Mouse (Mus musculus) ES-CJ7 (cell line): Measurements from ENCODE around the gene Mybphl.
A peak's percentile ranks its signal among the peaks of the same experiment; 100 is the strongest.

Source experiments
- DNase-seq: peaks from one replicate; pipeline ENCODE4 v3.0.0; 2011; ENCODE audit warnings: low read depth, low spot score

Gene Mybphl

GRCm38 (mm10) chr3:108372274-108372673, 7.6 kb downstream of the Mybphl start:
- DNase-seq: no peak

- DNase-seq: no peak
Measured at GRCm38 (mm10) chr3:108372691-108373090, 8.0 kb downstream of the Mybphl start.

DNA sequence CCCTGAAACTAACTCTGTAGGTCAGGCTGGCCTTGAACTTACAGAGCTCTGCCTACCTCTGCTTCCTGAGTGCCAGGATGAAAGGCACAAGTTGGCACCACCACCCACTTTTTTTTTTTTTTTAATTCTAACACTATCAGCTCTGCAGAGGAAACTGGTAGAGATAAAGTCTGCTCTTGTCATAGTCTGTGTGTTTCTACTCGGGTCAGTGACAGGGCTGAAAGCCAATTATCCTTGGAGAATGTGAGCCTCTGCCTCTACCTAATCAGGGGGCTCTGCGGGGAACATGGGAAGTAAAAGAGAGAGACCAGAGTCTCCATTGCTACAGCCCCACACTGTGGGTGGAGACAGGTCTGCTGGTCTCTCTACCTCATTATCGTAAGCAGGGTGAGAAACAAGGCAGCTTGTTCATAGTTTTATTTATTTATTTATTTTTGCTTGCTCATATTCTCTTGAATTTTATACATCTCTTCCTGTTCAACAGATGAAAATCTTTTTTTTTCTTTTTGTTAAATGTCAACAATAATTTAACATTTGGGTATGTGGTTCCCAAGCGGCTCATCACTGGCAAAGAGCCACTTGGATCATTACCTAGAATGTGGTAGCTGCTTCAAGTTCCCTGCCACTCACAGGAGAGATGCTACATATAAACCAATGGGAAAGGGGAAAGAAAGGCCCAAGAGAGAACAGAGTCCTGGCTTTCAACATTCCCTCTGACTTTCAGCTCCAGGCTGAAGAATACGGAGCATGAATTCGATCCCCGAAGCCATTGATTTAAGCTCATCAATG, 14.4 kb downstream of the Mybphl start:
- DNase-seq: no peak

DNA sequence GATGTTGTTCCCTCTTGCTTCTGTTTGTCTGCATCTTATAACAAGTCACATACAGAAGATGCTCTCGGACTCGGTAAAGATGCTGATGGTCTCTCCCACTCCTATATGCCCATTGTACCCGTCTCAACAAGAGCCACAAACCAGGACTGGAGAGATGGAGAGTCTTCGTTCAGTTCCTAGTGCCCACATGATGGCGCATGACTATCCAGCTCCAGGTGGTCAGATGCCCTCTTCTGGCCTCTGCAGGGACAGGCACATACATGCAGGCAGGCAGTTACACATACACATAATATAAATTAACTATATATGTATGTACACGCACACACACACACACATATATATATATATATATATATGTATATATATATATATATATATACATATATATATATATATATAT, 16.0 kb downstream of the Mybphl start:
- DNase-seq: peak; percentile 56

DNA sequence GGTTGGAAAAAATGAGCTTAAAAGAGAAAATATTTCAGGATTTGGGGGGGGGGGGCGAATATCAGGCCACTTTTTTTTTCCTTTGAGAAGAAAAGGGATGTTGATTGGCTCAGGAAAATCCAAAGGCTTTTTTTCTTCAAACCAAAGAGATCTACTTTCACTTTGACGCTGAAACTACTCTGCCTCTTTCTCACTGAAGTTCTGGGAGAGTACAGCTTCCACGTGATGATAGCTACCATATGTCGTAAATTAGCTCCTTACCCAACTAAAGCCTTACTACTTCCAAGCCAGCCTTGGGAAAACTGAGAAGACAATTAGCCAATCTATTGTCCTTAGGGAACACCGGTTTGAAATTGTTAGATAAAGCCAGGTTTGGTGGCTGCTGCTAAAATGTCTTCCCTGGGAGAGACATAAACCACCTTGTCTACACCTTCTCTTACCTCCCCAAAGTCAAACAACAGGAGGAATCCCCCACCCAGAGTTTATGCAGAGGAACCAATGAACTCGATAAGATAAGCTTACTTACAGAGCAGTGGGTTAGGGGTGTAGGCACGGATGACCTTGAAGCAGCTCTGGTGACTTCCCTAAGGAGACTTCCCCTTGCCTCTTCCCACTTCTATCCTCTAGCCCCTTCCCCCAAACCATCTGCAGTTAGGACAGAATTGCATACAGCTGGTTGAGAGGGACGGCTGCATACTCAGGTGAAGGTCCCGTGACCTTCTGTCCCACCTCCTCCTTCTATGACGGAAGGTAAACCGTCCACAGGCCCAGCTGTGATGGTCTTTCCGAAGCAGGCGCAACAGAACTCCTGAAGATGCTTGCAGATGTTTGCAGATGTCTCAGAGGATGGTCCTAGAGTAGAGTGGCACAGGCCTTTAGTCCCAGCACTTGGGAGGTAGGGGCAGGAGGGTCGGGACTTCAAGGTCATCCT, 17.5 kb downstream of the Mybphl start:
- DNase-seq: no peak

GRCm38 (mm10) chr3:108383485-108384354, 19.0 kb downstream of the Mybphl start, which contains the start of gene Psrc1:
Psrc1 (plus strand) TSS chr3:108383839.
- peak; percentile 90 for DNase-seq

- peak; percentile 49 for DNase-seq
Measured at GRCm38 (mm10) chr3:108384425-108384824, 19.7 kb downstream of the Mybphl start.

- DNase-seq: no peak
Measured at GRCm38 (mm10) chr3:108386186-108386585, 21.5 kb downstream of the Mybphl start.

DNA sequence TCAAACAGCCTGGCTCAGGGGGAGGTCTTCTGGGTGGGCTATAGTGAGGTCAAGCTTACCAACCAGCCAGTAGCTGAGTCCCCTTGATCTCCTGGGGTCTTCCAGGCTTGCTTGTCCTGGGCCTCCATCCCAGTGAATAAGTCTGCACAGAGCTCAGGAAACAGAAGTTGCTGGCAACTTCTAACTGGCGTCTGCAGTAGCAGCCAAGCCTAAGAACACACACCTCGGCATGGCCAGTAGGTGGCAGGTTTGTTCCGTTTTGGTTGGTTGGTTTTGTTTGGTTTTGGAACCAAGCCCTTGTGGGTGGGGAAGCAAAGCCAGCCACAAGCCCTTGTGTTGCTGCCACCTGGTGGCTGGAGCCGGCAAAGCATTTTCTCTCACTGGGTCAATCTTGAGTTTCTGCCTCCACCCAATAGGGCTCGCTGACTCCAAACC, 24.4 kb downstream of the Mybphl start:
- DNase-seq: peak; percentile 97

DNA sequence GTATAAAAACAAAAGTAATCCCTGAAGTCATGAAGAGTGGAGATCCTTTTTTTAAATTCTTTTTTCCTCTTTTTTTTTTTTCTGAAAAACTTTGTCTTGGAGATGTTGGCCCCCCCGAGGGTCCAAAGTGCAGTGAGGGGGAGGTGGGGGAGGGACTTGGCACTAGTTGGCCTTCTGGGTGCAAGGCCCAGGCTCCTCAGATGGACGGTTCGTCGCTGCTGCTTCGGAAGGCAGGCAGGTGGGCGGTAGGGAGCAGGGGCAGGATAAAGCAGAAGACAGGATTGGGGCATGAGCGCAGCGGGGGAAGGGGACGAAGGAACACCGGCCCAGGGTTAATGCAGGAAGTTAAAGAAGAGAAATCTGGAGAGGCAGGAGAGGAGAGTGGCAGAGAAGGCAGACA, 27.6 kb downstream of the Mybphl start:
- DNase-seq: no peak

GRCm38 (mm10) chr3:108392793-108393192, 28.1 kb downstream of the Mybphl start:
- DNase-seq: no peak

- DNase-seq: no peak
Measured at GRCm38 (mm10) chr3:108398281-108398680, 33.6 kb downstream of the Mybphl start.

DNA sequence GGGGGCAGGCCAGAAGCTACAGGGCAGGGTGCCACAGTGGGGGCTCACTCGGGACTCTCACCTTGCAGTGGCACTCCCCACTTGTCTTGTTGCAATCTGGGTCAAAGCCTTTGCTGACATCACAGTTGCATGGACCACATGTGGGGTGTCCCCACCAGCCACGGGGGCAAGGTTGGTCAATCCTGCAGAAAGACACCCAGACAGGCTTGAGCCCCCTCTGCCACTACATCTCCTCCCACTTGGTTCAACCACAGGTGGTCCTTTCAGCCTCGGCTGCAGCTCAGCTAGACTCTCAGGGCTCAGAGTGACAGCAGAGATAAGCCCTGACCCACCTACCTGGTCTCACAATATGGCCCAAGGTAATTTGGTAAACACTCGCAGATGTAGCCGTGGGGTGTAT, 35.7 kb downstream of the Mybphl start:
- no peak for DNase-seq

GRCm38 (mm10) chr3:108401692-108402527, 37.2 kb downstream of the Mybphl start:
- peak; percentile 92 for DNase-seq

DNA sequence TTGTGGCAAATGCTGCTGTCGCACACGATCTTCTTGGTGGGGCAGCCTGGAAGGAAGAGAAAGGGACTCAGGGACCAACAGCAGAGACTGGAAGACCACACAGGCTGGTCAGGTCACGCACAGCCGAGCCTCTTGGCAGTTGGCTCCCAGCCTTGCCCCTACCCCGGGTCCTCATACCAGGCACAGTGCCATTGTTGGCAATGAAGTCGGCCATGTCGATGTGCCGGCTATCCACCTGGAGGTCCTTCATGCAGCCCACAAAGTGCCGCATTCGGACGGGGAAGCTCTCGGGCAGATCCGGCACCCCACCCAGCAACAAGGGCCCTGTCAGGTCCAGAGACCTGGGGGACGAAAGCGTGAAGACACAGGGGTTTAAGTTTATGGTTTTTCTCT, 37.8 kb downstream of the Mybphl start:
- DNase-seq: no peak

- DNase-seq: peak; percentile 38
Measured at GRCm38 (mm10) chr3:108405536-108406305, 41.0 kb downstream of the Mybphl start.

GRCm38 (mm10) chr3:108406306-108406885, 41.7 kb downstream of the Mybphl start:
- no peak for DNase-seq

- DNase-seq: no peak
Measured at GRCm38 (mm10) chr3:108408517-108409008, 43.9 kb downstream of the Mybphl start.

DNA sequence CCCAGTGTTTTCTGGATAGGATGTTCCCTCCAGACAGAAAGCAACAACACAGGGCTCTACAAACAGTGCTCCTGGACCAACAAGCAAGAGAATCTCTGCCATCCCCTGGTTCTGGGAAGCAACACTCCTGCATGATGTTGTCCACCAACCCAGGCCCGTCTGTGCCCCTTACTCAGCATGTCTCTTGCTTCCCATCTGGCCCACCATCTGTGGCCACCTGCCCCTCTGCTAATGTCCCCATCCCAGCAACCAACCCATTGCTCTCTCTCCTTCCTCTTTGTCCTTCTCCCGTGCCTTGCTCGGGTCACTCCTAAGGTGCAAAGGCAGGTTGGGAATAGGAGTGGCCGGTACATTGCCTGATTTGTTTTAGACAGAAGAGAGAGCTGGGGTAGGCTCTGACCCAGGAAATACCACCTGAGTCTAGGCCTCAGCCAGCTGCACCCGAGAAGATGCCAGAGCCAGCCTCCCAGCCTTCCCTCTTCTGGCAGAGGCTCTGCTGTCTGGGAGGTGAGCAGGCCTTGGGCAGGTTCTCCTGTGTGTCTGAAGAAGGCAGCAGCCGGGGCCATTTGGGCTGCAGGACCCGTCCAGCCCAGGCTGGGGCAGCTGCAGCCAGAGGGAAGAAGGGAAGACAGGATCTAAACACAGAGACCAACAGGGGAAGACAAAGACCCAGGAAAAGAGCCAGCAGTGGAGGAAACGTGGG, 45.1 kb downstream of the Mybphl start:
- DNase-seq: no peak
